Mouse (Mus musculus) liver, embryonic 14.5 days (tissue): ENCODE measurements around the gene Gm10840. TPM values are rescaled to one million over a fixed set of nuclear protein-coding genes. Genes with fewer than 3 reads are reported as not detected.

Experiments
- ATAC-seq: fragments of 200-750 bp; cut with Nextera tagmentation; 2 replicates; pipeline ENCODE4 v1.8.0; 2017; ENCODE audit warnings: moderate number of reproducible peaks, mild to moderate bottlenecking, moderate library complexity; ENCODE audit not compliant: insufficient read depth
- DNase-seq, 3 experiments: peaks; one replicate each; pipeline ENCODE4 v3.0.0-alpha.2; 2012 to 2013; ENCODE audit warnings: low read depth in 3 of 3, low spot score in 3 of 3
- H3K27ac ChIP-seq: fragments of 300-500 bp; sonication (generic); 2 replicates; pipeline ENCODE4 v1.5.1; 2014; ENCODE audit warnings: moderate library complexity, mild to moderate bottlenecking, control low read depth, inconsistent platforms
- H3K27me3 ChIP-seq: fragments of 300-500 bp; sonication (generic); 2 replicates; pipeline ENCODE4 v1.6.1; 2014; ENCODE audit warnings: mild to moderate bottlenecking, low read length, moderate library complexity; ENCODE audit not compliant: control insufficient read depth, insufficient read depth
- H3K36me3 ChIP-seq: fragments of 300-500 bp; sonication (generic); replicated peaks from 2 replicates; pipeline ENCODE4 v1.6.1; 2014; ENCODE audit warnings: low read depth; ENCODE audit not compliant: control insufficient read depth, insufficient read depth
- H3K4me1 ChIP-seq, 2 experiments: fragments of 200-500 bp in 1 of 2; fragments of 300-500 bp in 1 of 2; sonication (generic) in 1 of 2; replicated peaks; 2 replicates each; pipeline ENCODE4 v1.6.1; 2012 to 2014; ENCODE audit warnings: antibody characterized with exemption in 1 of 2, inconsistent platforms in 1 of 2, low read length in 1 of 2; ENCODE audit not compliant: control insufficient read depth in 2 of 2, insufficient read depth in 2 of 2
- H3K4me2 ChIP-seq: fragments of 300-500 bp; sonication (generic); 2 replicates; pipeline ENCODE4 v1.6.1; 2014; ENCODE audit warnings: low read depth, mild to moderate bottlenecking, control low read depth, moderate library complexity
- H3K4me3 ChIP-seq, 2 experiments: fragments of 200-500 bp in 1 of 2; fragments of 300-500 bp in 1 of 2; sonication (generic) in 1 of 2; 2 replicates each; pipeline ENCODE4 v1.5.1; 2012 to 2014; ENCODE audit warnings: low read depth in 2 of 2, low read length in 2 of 2, mild to moderate bottlenecking in 2 of 2, control low read depth in 1 of 2, inconsistent platforms in 1 of 2, moderate library complexity in 1 of 2; ENCODE audit not compliant: insufficient read depth in 1 of 2
- H3K9ac ChIP-seq: fragments of 300-500 bp; sonication (generic); replicated peaks from 2 replicates; pipeline ENCODE4 v1.6.1; 2014; ENCODE audit warnings: mild to moderate bottlenecking, control low read depth, moderate library complexity
- H3K9me3 ChIP-seq: fragments of 300-500 bp; sonication (generic); 2 replicates; pipeline ENCODE4 v1.6.1; 2016; ENCODE audit warnings: low read length, mixed read lengths; ENCODE audit not compliant: control insufficient read depth
- CTCF ChIP-seq: IDR thresholded peaks from 2 replicates; pipeline ENCODE4 v1.5.1; 2016; ENCODE audit warnings: antibody characterized with exemption, low read depth, control low read depth
- EP300 ChIP-seq: IDR thresholded peaks from 2 replicates; pipeline ENCODE4 v1.6.1; 2016; ENCODE audit warnings: antibody characterized with exemption, low read depth
- WGBS: fragments of 180-500 bp; shearing (Covaris S2); extraction: QIAGEN DNeasy Blood & Tissue Kit; methylation state at CpG from one replicate; pipeline ENCODE4 v1.1.7; 2014; ENCODE audit not compliant: insufficient replicate concordance; 5-methylcytosine and 5-hydroxymethylcytosine counted together
- polyA plus RNA-seq, 2 experiments: library from polyadenylated mRNA; depleted of rRNA in 1 of 2; stranded (reverse) in 1 of 2; unstranded in 1 of 2; fragments of >200 nt; fragmentation: Nextera tagmentation in 1 of 2; extraction: Ambion mirVana in 1 of 2; gene quantifications; 2 replicates each; pipeline versions ENCODE4 v1.2.1 to v1.2.3; 2012 to 2014

Gene Gm10840
- polyA plus RNA-seq, 2 experiments, result not detected

DNA sequence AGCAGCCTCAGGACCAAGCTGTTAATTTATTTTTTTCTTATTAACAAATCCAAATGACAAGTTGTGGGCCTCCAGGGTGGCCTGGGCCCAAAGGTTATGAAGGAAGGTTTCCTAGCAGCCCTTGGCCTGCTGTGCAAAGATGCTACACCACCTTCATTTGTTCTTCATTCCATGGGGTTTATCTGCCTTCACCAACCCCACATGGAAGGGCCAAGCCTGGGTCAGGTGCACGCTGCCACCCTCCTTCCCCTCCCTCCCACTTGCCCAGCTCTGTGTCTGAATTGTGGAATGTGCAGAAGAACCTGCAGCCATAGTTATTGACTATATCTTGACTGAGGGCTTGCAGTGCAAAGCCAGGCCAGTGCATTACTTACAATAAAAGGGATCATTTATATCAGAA lies 4.4 kb upstream of the Gm10840 start:
- 52% methylated on average over 1 of the region's 1 CpGs for WGBS
- peaks cover 0 to 3% of the 10 kb centered on the region in 2 experiments; a peak in 2 of 4 replicates for H3K4me1 ChIP-seq
- no peaks in the 10 kb centered on the region; the same call in 1 of the 2 replicates for H3K27me3 ChIP-seq
- no peak overlapping the region for H3K4me3 ChIP-seq
- H3K9ac ChIP-seq, result no peak overlapping the region
- no peak for DNase-seq
- no peak overlapping the region for H3K4me2 ChIP-seq
- no peak for ATAC-seq
- TF ChIP-seq EP300 (no peak), CTCF (no peak)
- H3K36me3 ChIP-seq, result no peaks in the 10 kb centered on the region
- H3K27ac ChIP-seq, result no peak overlapping the region
- H3K9me3 ChIP-seq, result no peaks in the 10 kb centered on the region

DNA sequence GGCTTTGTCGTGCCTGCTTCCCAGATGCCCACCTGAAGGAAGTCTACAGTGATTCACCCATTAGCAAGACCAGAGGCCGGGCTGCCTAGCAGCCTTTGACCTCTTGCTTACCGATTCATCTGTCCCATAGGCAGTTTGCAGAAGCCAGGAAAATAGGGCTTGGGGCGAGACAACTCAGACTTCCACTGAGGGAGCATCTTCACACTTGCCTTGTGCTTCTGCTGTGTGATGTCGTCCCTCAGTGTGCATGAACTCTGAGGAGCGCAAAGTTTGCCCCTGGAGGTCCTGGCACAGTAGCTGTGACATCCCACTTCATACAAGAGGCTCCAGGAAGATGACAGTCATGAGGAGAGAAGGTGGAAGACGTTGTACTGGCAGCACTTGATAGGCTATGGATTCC lies 3.5 kb upstream of the Gm10840 start:
- Histone ChIP-seq H3K4me1 (peaks cover 0 to 5% of the 10 kb centered on the region in 2 experiments; a peak in 1 of 4 replicates), H3K27me3 (no peaks in the 10 kb centered on the region; the same call in 1 of the 2 replicates), H3K27ac (no peak overlapping the region), H3K4me3 (no peak overlapping the region), H3K4me2 (no peak overlapping the region), H3K36me3 (no peaks in the 10 kb centered on the region), H3K9ac (no peak overlapping the region), H3K9me3 (no peaks in the 10 kb centered on the region)
- TF ChIP-seq CTCF, result no peak
- no peak for TF ChIP-seq EP300
- no peak for DNase-seq
- no peak for ATAC-seq
- 63% methylated on average over 7 of the region's 7 CpGs for WGBS

DNA sequence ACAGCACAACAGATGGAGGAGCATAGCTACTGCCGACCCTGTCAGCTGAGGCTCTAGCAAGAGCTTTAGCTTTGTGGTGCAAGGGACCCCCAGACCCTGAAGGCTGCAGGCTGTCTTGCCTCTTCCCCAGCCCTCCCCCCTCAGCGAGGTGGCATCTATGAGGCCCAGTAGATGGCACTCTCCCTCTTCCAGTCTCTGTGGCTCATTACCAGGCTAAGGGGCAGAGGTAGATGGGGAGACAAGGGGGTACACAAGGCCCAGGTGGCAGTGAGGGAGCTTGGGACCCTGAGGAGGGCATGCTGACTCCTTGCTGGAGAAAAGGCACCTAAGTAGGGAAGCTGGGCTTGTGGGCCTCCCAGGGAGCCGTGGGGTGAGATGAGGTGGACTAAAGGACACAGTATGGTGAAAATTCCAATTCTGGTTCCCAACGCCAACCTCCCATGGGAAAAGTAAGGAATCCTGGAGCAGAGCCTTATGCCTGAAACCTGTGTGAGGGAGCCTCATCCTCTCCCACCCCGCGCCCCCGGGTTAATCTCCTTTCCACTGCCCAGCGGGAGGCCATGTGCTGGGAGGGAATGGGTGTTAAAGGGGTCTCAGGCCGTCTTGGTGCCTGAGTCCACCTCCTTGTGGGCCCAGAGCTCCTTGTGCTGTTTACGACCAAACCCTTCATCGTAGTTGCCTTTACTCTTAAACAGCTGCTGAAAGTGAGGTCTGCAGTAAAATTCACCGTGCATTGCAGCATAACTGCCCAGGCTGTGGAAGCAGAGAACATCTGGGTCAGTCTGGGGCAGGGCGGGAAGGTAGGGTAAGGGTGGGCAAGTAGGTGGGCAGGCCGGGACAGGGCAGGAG lies 2.3 kb upstream of the Gm10840 start:
- Histone ChIP-seq H3K27me3 (no peaks in the 10 kb centered on the region; the same call in 1 of the 2 replicates), H3K4me3 (peak overlapping the region; percentile 52 to 57), H3K9me3 (no peaks in the 10 kb centered on the region), H3K9ac (no peak overlapping the region), H3K27ac (no peak overlapping the region), H3K4me2 (peak overlapping the region; percentile 92), H3K36me3 (no peaks in the 10 kb centered on the region), H3K4me1 (peaks cover 0 to 5% of the 10 kb centered on the region in 2 experiments; a peak in 1 of 4 replicates)
- TF ChIP-seq CTCF (peak; percentile 78), EP300 (no peak)
- no peak for DNase-seq
- ATAC-seq, result no peak
- 45% methylated on average over 14 of the region's 14 CpGs for WGBS

DNA sequence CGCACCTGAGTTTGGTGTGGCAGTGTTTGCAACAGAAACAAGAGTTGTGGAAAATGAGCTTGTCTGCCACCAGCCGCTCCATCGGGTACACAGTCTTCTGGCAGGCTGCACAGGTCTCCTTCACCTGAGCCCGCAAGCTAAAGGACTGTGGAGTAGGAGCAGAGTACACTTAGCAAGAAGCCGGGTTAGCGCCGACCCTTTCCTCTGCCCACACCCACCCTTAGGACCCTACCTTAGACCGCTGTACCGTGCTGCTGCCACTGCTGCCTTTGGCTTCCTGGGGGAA lies 1.8 kb upstream of the Gm10840 start:
- H3K27me3 ChIP-seq, result no peaks in the 10 kb centered on the region; the same call in 1 of the 2 replicates
- H3K9me3 ChIP-seq, result no peaks in the 10 kb centered on the region
- TF ChIP-seq CTCF (no peak), EP300 (no peak)
- ATAC-seq (peak; percentile 0; the same call in 1 of the 2 replicates), DNase-seq (no peak)
- H3K9ac ChIP-seq, result 0 out of 2 replicates have a peak overlapping the region, but pooled peaks have one; percentile 41
- WGBS, result 19% methylated on average over 9 of the region's 9 CpGs
- peak overlapping the region; percentile 92 for H3K4me2 ChIP-seq
- peaks cover 0 to 5% of the 10 kb centered on the region in 2 experiments; a peak in 1 of 4 replicates for H3K4me1 ChIP-seq
- H3K27ac ChIP-seq, result no peak overlapping the region
- H3K36me3 ChIP-seq, result no peaks in the 10 kb centered on the region
- H3K4me3 ChIP-seq, result peak overlapping the region; percentile 52 to 57

DNA sequence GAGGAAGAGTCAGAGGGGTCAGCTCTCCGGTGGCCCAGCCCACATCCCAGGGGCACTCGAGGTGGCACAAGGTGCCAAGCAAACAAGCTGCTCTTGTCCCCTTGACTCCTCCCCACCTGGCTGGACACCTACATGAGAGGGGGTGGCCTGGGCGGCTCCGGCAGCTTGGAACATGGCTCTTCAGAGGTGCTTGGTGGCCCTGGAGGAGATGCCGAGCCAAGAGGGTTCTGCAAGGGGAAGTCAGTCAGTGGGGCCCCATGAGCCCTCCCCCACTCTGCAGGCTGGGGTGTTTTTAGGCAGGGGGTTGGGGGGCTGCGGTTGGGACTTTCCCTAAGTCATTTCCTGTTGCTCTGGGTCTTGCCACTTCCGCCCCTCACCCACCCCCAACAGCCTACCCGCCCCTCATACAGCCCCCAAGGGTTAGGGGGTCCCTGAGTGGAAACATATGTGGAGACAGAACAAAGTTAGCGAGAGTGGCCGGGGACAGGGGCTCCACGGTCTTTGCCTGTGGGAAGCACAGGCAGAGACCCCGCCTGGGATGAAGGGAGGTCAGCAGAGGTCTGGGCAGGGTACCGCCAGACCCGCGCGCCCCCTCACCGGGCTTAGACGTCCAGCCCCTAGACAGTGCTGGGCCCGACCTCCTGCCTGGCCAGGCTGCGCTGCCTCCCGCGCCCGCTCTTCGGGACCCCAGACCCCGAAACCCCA lies 1.3 kb upstream of the Gm10840 start:
- no peak for DNase-seq
- Histone ChIP-seq H3K27me3 (no peaks in the 10 kb centered on the region; the same call in 1 of the 2 replicates), H3K4me2 (peak overlapping the region; percentile 92), H3K4me3 (peak overlapping the region; percentile 52 to 57), H3K9ac (peak overlapping the region; percentile 41), H3K36me3 (no peaks in the 10 kb centered on the region), H3K9me3 (no peaks in the 10 kb centered on the region), H3K27ac (no peak overlapping the region), H3K4me1 (peaks cover 0 to 5% of the 10 kb centered on the region in 2 experiments; a peak in 1 of 4 replicates)
- ATAC-seq, result peak; percentile 17
- TF ChIP-seq CTCF, result no peak
- TF ChIP-seq EP300, result no peak
- WGBS, result 1% methylated on average over 23 of the region's 25 CpGs
